ENCODE assay signal across 8 mouse cellular contexts in genomic region chr5:142401641-142402625, GRCm38 (mm10). TPM values are rescaled to one million over a fixed set of nuclear protein-coding genes. Genes with fewer than 3 reads are reported as not detected.
DNase-seq lines count a peak whose midpoint lies in the region; ATAC-seq and TF ChIP-seq lines count a peak whose summit lies in the region.

No protein-coding gene starts in this region.

- H3K9me3 ChIP-seq in forebrain, embryonic 14.5 days (replicated peaks; ENCODE audit: control insufficient read depth, low read length) = no peaks in the 10 kb centered on the region
- no peaks in the 10 kb centered on the region for H3K9me3 ChIP-seq in intestine, postnatal 0 days (ENCODE audit: control insufficient read depth)

- 0 out of 2 replicates have a peak, but pooled peaks cover 5% of the 10 kb centered on the region for H3K36me3 ChIP-seq in forebrain, embryonic 14.5 days (ENCODE audit: control insufficient read depth, insufficient read depth, low read length)
- no peaks in the 10 kb centered on the region; the same call in 1 of the 2 replicates for H3K36me3 ChIP-seq in intestine, postnatal 0 days (ENCODE audit: control insufficient read depth, insufficient read depth)
- H3K36me3 ChIP-seq in testis, adult 2 months (ENCODE audit: control insufficient read depth, insufficient read depth, low read length) = no peaks in the 10 kb centered on the region

- peak overlapping the region; percentile 92 for H3K4me2 ChIP-seq in forebrain, embryonic 14.5 days (ENCODE audit: low read length)
- H3K4me2 ChIP-seq in intestine, postnatal 0 days (replicated peaks; ENCODE audit: low read depth) = peak overlapping the region; percentile 94

- H3K27me3 ChIP-seq in forebrain, embryonic 14.5 days (replicated peaks; ENCODE audit: control insufficient read depth, insufficient read depth, low read length) = no peaks in the 10 kb centered on the region
- H3K27me3 ChIP-seq in intestine, postnatal 0 days (replicated peaks; ENCODE audit: control insufficient read depth, insufficient read depth, low read length) = no peaks in the 10 kb centered on the region
- no peaks in the 10 kb centered on the region for H3K27me3 ChIP-seq in testis, adult 2 months (ENCODE audit: control insufficient read depth, insufficient read depth, low read length)

- peak; percentile 32; the same call in 1 of the 2 replicates for TF ChIP-seq CTCF in intestine, postnatal 0 days (IDR thresholded peaks at IDR 0.05; ENCODE audit: low read depth)
- TF ChIP-seq CTCF in testis, adult 2 months (IDR thresholded peaks at IDR 0.05; ENCODE audit: control insufficient read depth, insufficient read depth, insufficient replicate concordance, low read depth, low read length) = no peak

- H3K4me1 ChIP-seq in forebrain, embryonic 14.5 days (ENCODE audit: control insufficient read depth, insufficient read depth, low read length) = peaks cover 24% of the 10 kb centered on the region
- H3K4me1 ChIP-seq in intestine, postnatal 0 days (replicated peaks; ENCODE audit: control insufficient read depth, insufficient read depth, low read length) = peaks cover 8% of the 10 kb centered on the region; the same call in 1 of the 2 replicates
- peaks cover 18% of the 10 kb centered on the region for H3K4me1 ChIP-seq in testis, adult 2 months (ENCODE audit: control insufficient read depth, insufficient read depth, low read length)

- DNase-seq in right cerebral cortex, postnatal 14 days = peak; percentile 48
- no peak for DNase-seq in right cerebral cortex, postnatal 25 days
- peak; percentile 51 for DNase-seq in adrenal gland, postnatal 25 days
- peak; percentile 47 for DNase-seq in forebrain, embryonic 14.5 days (ENCODE audit: low spot score)
- DNase-seq in adipocyte (ENCODE audit: low spot score) = no peak

- H3K9ac ChIP-seq in forebrain, embryonic 14.5 days (ENCODE audit: low read length) = peak overlapping the region; percentile 93
- peak overlapping the region; percentile 93 for H3K9ac ChIP-seq in intestine, postnatal 0 days (ENCODE audit: low read depth, low read length)

- under 1% methylated on average over 57 of the region's 67 CpGs for WGBS in forebrain, embryonic 14.5 days
- WGBS in intestine, postnatal 0 days = 1% methylated on average over 67 of the region's 67 CpGs

- ATAC-seq in forebrain, embryonic 14.5 days = peak; percentile 2
- peak; percentile 37 for ATAC-seq in intestine, postnatal 0 days
- peak; percentile 48 for ATAC-seq in megakaryocyte-erythroid progenitor cell, adult 5-6 weeks (replicated peaks; ENCODE audit: low FRiP score, low TSS enrichment, poor library complexity, severe bottlenecking)

- H3K4me3 ChIP-seq in forebrain, embryonic 14.5 days (ENCODE audit: low read depth, low read length) = peak overlapping the region; percentile 96
- H3K4me3 ChIP-seq in intestine, postnatal 0 days (ENCODE audit: low read depth, low read length) = peak overlapping the region; percentile 97
- peak overlapping the region; percentile 98 for H3K4me3 ChIP-seq in testis, adult 2 months (ENCODE audit: control insufficient read depth, low read depth, low read length)

- no peak for TF ChIP-seq POLR2A in testis, adult 2 months (IDR thresholded peaks at IDR 0.05; ENCODE audit: control insufficient read depth, low read depth, low read length)

- H3K27ac ChIP-seq in forebrain, embryonic 14.5 days (ENCODE audit: low read depth, low read length) = peak overlapping the region; percentile 79; the same call in 1 of the 2 replicates
- peak overlapping the region; percentile 81 for H3K27ac ChIP-seq in intestine, postnatal 0 days (ENCODE audit: low read depth, low read length)
- H3K27ac ChIP-seq in testis, adult 2 months (ENCODE audit: control insufficient read depth, insufficient read depth, low read depth, low read length) = peak overlapping the region; percentile 71

RNA-seq across cellular contexts. Expression of gene Foxk1, which starts 0.6 kb away (rescaled TPM):
- total RNA-seq in adrenal gland, postnatal 25 days (2021) = 24.2 and 27.3 TPM in 2 replicates
- 1.8 and 2.8 TPM in 2 replicates for polyA plus RNA-seq in forebrain, embryonic 14.5 days (2014; fragmentation: Nextera tagmentation; extraction: Ambion mirVana)
- 2.6 and 4.5 TPM in 2 replicates for polyA plus RNA-seq in intestine, postnatal 0 days (2015; fragmentation: Nextera tagmentation; extraction: Ambion mirVana)
- 12.3 and 17.0 TPM in 2 replicates for total RNA-seq in megakaryocyte-erythroid progenitor cell, adult 5-6 weeks (2014; fragmentation: Nextera tagmentation)
- 6.4 and 6.8 TPM in 2 replicates for total RNA-seq in megakaryocyte-erythroid progenitor cell, adult 5-6 weeks (2017)
- polyA plus RNA-seq in testis, adult 2 months (2012; rRNA removed) = 16.8 and 17.0 TPM in 2 replicates

Comparison
In these comparisons a context has a peak if more than half of its experiments do, and no peak if none do; other contexts are left out.
1. DNase-seq: peak in right cerebral cortex, postnatal 14 days (single experiment), adrenal gland, postnatal 25 days (single experiment) and forebrain, embryonic 14.5 days (single experiment); none in right cerebral cortex, postnatal 25 days (single experiment) and adipocyte (single experiment).
2. Peak in every context shown above with its lines, with median percentiles within 50 percentile points of each other: ATAC-seq, H3K27ac ChIP-seq and H3K4me3 ChIP-seq.